Mouse (Mus musculus) embryo, embryonic 10 days (tissue): Measurements from ENCODE around the gene Cox16.
A peak's percentile ranks its signal among the peaks of the same experiment; 100 is the strongest.
"Not testable (repeated sequence)": the region's sequence is repeated elsewhere in the genome, so short reads cannot be mapped to it uniquely, and the experiment has no call there.

Experiments
- DNase-seq: peaks from one replicate; pipeline ENCODE4 v3.0.0-alpha.2; 2015; ENCODE audit warnings: low spot score

The Cox16 gene

GRCm38 (mm10) chr12:81484727-81485191, at the start of gene Cox16:
TSS of gene Cox16 (minus strand) at chr12:81485127.
- peak; percentile 90 for DNase-seq

GRCm38 (mm10) chr12:81533029-81533419, 48.1 kb upstream of the Cox16 start:
- no peak for DNase-seq

DNA sequence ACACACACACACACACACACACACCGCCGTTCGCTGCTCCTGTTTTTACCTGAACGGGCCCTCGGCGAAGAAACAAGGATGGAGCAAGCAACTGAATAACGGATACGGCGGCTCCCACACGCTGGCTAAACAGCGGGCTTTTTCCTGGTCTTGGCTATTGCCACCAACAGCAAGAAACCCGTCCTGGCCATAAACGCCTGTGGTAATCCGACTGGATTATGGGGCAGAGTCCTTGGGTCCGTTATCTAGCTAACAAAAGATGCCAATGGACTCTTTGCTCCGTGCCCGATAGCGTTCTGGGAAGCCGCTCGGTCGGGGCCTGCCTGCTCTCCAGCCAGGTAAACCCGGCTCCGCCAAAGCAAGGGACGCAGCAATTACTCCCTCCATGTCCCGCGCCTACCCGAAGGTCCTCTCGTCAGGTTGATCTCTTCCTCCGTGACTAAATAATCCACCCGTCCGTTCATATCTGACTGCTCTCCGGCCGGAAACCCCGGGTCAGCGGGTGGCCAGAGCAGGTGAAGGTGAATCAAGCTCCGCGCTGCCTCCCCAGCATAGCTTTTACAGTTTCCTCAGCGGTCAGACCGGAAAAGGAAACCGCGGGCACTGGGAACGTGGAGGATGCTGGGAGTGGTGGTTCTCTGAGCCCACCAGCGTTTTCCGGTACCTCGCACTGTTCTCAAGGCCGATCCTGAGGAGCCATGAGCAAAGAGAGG, 47.5 kb upstream of the Cox16 start, which contains the start of the genes Gm20498 and Synj2bp:
Gene Gm20498, minus strand, starts transcription at position 590 of the 713 bp plus-strand sequence.
Gene Synj2bp, minus strand, starts transcription at position 596 of the 713 bp plus-strand sequence.
- peak; percentile 94 for DNase-seq

DNA sequence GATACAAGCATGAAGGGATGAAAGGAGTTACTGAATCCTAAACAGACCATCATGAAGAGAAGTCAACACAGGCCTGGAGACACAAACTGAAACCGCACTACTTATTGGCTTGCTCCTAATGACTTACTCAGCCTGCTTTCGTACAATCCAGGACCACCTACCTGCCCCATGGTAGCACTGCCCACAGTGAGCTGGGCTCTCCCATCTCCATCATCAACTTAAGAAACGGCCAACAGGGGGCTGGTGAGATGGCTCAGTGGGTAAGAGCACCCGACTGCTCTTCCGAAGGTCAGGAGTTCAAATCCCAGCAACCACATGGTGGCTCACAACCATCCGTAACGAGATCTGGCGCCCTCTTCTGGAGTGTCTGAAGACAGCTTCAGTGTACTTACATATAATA, 45.7 kb upstream of the Cox16 start:
- not testable (repeated sequence) for DNase-seq

DNA sequence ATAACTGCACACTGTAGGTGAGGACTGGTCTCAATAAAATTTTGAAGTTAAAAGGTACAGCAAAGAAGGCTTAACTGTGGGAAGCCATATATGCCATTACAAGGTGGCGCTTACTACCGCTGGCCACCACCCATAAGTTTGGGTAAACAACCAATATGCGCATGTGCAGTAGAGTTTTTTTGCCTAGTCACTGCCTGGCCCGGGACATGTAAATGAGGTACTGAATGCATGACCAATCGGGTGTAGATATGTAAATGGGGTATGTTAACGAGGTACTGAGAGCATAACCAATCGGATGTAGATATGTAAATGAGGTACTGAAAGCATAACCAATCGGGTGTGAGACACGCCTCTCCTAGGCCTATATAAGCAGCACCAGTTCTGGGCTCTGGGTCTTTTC, 12.0 kb upstream of the Cox16 start:
- DNase-seq = not testable (repeated sequence)

GRCm38 (mm10) chr12:81490491-81490890, 5.6 kb upstream of the Cox16 start:
- no peak for DNase-seq

DNA sequence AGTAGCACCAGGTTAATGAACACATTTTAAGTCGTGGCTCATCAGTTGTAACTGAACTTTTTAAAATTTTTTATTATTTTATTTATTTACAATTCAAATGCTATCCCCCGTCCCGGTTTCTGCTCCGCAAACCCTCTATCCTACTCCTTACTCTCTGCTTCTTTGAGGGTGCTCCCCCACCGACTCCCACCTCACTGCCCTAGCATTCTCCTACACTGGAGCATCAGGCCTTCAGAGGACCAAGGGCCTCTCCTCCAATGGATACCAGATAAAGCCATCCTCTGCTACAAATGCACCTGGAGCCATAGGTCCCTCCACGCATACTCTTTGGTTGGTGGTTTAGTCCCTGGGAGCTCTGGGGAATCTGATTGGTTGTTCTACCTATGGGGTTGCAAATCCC, 384 bp upstream of the Cox16 start:
- no peak for DNase-seq

DNA sequence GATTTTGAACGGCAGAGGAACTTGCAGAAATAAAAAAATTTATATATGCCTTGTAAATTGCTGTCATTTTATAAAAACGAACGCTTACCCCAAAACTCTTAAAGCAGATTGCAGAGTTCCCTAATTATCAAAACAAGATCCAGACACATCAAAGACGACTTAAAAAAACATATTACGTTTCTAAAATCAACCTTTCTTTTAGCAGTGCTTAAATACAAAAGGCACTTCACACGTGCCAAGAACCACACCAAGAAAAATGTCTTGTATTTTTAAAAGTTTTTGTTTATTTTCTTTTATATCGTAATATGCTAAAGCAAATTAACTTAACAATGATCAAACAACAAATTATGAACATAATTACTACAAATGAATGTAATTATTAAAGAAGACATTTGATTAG, 715 bp downstream of the Cox16 start:
- DNase-seq = no peak

DNA sequence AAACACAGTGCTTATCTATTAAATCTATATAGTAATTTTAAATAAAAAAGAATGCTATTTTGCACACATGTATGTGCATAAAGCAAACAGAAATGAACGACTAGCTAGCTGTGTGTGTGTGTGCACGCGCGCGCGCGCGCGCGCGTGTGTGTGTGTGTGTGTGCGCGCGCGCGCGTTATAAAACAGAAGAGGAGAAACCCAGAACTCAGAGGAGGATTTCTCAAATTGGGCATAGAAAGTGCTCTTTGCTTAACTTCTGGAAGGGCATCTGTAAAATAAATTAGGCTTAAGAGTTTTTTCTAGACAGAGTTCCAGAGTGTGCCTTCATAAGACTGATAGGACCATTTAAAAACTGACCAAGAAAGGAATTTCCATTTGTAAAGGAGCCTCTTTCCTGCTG, 1.3 kb downstream of the Cox16 start:
- DNase-seq = peak; percentile 27

- DNase-seq = not testable (repeated sequence)
Observed at GRCm38 (mm10) chr12:81459051-81459450, 25.9 kb downstream of the Cox16 start.

GRCm38 (mm10) chr12:81438985-81439384, 45.9 kb downstream of the Cox16 start:
- DNase-seq = not testable (repeated sequence)

GRCm38 (mm10) chr12:81434778-81435177, 50.1 kb downstream of the Cox16 start:
- DNase-seq = not testable (repeated sequence)

- DNase-seq = no peak
Observed at GRCm38 (mm10) chr12:81421846-81422245, 63.1 kb downstream of the Cox16 start, which contains the start of gene Adam4. TSS of gene Adam4 (minus strand) at chr12:81421946.

GRCm38 (mm10) chr12:81413211-81413610, 71.7 kb downstream of the Cox16 start:
- DNase-seq = no peak

GRCm38 (mm10) chr12:81408966-81409365, 76.0 kb downstream of the Cox16 start:
- DNase-seq = no peak

- DNase-seq = peak; percentile 85
Observed at GRCm38 (mm10) chr12:81402187-81402586, 82.7 kb downstream of the Cox16 start.

DNA sequence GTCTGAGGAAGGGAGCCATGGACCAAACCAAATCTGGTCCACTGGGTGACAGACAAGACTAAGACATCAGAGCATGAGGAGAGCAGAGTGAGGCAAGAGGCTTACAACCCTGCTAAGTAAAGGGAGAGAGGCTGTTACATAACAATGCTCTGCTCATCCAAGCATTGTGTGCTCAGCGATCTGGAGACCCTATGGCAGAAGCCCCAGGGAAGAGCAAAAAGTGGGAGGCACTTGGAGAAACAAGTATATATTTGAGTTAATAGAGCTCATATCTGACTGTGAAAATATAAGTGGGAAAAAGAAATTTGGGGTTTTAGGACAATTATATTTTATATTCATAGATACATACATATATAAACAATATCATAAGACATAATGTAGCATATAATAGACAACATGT, 105.6 kb downstream of the Cox16 start, which contains the start of gene Gm4787:
Gene Gm4787, minus strand, starts transcription at position 101 of the 400 bp plus-strand sequence.
- not testable (repeated sequence) for DNase-seq

DNA sequence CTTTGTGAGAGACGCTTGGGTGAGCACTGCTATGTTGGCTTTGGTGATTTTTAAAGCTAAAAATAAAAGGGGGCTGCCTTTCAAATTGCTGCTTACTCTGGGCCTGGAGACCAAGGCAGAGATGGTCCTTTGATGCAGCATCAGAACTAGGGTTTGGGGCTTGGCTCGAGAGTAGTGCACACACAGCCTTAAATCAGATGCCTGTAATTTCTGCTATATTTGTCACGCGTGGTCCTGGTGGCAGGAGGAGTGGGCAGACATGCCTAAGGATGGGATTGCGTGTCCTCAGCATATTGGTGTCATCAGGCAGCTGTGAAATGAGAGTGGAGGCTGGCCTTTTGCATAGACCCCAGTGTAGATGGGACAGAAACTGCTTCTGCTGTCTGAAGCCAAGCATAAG, 151.1 kb downstream of the Cox16 start:
- DNase-seq = no peak

DNA sequence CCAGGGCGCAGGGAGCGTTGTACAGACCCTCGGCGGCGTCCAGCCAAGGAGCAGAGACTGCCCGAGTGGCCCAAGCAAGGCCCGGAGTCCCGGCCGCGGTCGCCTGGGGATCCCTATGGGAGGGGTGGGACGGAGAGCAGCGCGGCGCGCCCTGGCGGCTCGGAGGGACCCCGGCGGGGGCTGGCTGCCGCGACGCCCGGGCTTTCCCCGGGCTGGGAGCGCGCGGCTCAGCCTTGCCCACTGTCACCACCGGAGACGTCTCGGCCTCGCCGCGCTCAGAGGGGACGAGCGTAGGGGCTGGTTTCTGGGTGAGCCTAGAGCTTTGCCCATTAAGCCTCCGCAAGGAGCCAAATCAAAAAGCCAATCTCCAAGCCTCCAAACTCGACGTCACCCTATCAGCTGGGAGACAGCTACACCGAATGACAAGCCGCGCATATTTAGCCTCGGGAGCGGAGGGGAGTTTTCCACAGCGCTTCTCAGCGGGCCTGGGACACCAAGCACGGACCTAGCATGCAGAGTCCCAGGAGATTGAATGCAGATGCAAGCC, 152.0 kb downstream of the Cox16 start, which contains the start of gene Slc8a3:
Gene Slc8a3, minus strand, starts transcription at position 306 of the 547 bp plus-strand sequence.
- peak; percentile 54 for DNase-seq

GRCm38 (mm10) chr12:81331937-81332874, 152.7 kb downstream of the Cox16 start:
- peak; percentile 77 for DNase-seq

- DNase-seq = no peak
Observed at GRCm38 (mm10) chr12:81331046-81331638, 153.8 kb downstream of the Cox16 start.

- no peak for DNase-seq
Observed at GRCm38 (mm10) chr12:81324991-81325390, 159.9 kb downstream of the Cox16 start.
